10 mouse cellular contexts compared by ENCODE assay signal in the genomic region with DNA sequence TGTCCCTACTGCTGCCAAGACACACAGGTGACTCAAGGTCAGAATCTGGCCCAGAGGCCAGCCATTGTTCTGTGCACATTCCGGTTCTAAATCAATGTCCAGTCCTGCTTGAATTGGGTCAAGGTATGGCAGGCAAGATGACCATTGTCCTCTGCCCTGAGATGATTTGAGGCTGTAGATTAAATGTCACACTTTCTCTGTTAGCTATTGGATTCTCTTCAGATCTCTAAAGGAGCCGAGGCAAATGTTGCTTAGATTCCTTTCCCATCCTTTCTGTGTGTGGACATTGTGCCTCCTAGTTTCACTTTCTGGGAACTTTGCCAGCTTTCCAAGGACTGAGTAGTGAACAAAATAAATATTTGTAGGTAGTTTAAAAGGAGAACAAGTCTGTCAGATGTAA.
DNase-seq lines count a peak whose midpoint lies in the region; ATAC-seq lines count a peak whose summit lies in the region.
"Had no signal": no experiment of that assay in that cellular context is flagged by ENCODE, and none has a peak within 500 bp of the region (broad histone marks: within the 10 kb centered on the region; RNA-seq: fewer than 3 reads in every experiment).

No protein-coding gene starts in this region.

- H3K27ac ChIP-seq in forebrain, embryonic 12.5 days, result no peak overlapping the region

- peak; percentile 16 for DNase-seq in gastrocnemius, adult 18-20 months (ENCODE audit: low spot score)
- DNase-seq in gastrocnemius, adult 8-10 months (ENCODE audit: low spot score in 2 of 2), result no peak
- peak; percentile 10 for DNase-seq in urinary bladder, postnatal 14 days (ENCODE audit: low spot score)
- DNase-seq in urinary bladder, postnatal 10 days (ENCODE audit: low spot score), result no peak
- DNase-seq in kidney, postnatal 36 days, result peak; percentile 51 to 73
- no peak for DNase-seq in embryo, embryonic 9.5 days (ENCODE audit: extremely low spot score)
- DNase-seq in gastrocnemius, postnatal 14 days, result no peak
- DNase-seq: right cerebral cortex, postnatal 14 days had no signal

- no peaks in the 10 kb centered on the region for H3K36me3 ChIP-seq in forebrain, embryonic 12.5 days (replicated peaks)
- H3K36me3 ChIP-seq: embryonic facial prominence, embryonic 13.5 days had no signal

- 52% methylated on average over 2 of the region's 2 CpGs for whole genome bisulfite sequencing in forebrain, embryonic 12.5 days

- no peak overlapping the region for H3K4me2 ChIP-seq in forebrain, embryonic 12.5 days

- no peak overlapping the region for H3K9ac ChIP-seq in forebrain, embryonic 12.5 days

- peaks cover 20% of the 10 kb centered on the region for H3K4me1 ChIP-seq in forebrain, embryonic 12.5 days

- no peaks in the 10 kb centered on the region for H3K27me3 ChIP-seq in forebrain, embryonic 12.5 days
- H3K27me3 ChIP-seq: embryonic facial prominence, embryonic 13.5 days had no signal

- no peak overlapping the region for H3K4me3 ChIP-seq in forebrain, embryonic 12.5 days (replicated peaks)

- no peaks in the 10 kb centered on the region for H3K9me3 ChIP-seq in forebrain, embryonic 12.5 days
- H3K9me3 ChIP-seq: embryonic facial prominence, embryonic 13.5 days had no signal

- ATAC-seq in forebrain, embryonic 12.5 days (ENCODE audit: low FRiP score), result no peak

- intact Hi-C loops in gastrocnemius, postnatal 14 days (cut with DNase I; ENCODE audit: low total_unique reads), result loop anchor here (5.0 kb wide), 1 partner anchor 154 kb away; no protein-coding TSS in a partner anchor

Comparison
In these comparisons a context has a peak if more than half of its experiments do, and no peak if none do; other contexts are left out.
1. DNase-seq: peak in gastrocnemius, adult 18-20 months (single experiment), urinary bladder, postnatal 14 days (single experiment) and kidney, postnatal 36 days (2 of 2); none in gastrocnemius, adult 8-10 months (0 of 2), urinary bladder, postnatal 10 days (single experiment), embryo, embryonic 9.5 days (single experiment) and gastrocnemius, postnatal 14 days (single experiment).